Mouse (Mus musculus): ENCODE data around the gene Tmem138. TPM values are rescaled to one million over a fixed set of nuclear protein-coding genes. Genes with fewer than 3 reads are reported as not detected.

The Tmem138 gene
- total RNA-seq (2017): 0.48 to 7.5 TPM (median 5.7 TPM) in 3 replicates

- peak; percentile 86 for ATAC-seq (replicated peaks; ENCODE audit: insufficient number of reproducible peaks, low FRiP score, low TSS enrichment, poor library complexity, severe bottlenecking)
Measured at GRCm38 (mm10) chr19:10576690-10577561, at the start of gene Tmem138, which contains the start of gene Cyb561a3. TSS of gene Tmem138 (minus strand) at chr19:10577362. TSS of gene Cyb561a3 (plus strand) at chr19:10577172.

DNA sequence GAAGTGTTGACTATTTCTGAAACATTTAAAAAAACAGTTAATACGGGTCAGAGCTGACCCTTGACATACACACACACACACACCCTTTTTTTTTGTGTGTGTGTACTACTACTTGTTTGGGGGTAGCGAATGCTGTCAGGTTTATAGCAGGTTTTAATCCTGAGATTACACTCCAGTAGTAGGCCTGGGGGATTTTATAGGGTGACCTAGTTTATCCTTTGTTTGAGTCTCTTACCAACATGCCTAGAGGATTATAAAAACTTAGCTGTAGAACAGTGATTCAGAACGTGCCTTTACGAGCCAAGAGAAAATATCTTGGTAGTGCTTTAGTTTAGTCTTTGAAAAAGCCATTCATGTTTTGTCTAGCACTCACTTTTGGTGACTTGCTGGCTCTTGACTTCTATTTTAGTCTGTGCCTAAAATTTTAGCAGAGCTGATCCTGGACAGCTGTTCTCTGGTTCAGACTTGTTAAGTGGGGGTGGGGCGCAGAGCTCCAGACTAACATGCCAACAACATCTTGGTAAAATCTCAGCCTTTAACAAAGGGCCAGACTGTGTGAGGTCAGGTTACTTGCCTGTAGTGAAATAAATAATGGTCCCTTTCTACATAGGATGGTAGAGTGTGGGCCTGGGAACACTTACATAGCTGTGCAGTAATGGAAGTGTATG lies 31.5 kb upstream of the Tmem138 start:
- ATAC-seq (replicated peaks; ENCODE audit: insufficient number of reproducible peaks, low FRiP score, low TSS enrichment, poor library complexity, severe bottlenecking): no peak

DNA sequence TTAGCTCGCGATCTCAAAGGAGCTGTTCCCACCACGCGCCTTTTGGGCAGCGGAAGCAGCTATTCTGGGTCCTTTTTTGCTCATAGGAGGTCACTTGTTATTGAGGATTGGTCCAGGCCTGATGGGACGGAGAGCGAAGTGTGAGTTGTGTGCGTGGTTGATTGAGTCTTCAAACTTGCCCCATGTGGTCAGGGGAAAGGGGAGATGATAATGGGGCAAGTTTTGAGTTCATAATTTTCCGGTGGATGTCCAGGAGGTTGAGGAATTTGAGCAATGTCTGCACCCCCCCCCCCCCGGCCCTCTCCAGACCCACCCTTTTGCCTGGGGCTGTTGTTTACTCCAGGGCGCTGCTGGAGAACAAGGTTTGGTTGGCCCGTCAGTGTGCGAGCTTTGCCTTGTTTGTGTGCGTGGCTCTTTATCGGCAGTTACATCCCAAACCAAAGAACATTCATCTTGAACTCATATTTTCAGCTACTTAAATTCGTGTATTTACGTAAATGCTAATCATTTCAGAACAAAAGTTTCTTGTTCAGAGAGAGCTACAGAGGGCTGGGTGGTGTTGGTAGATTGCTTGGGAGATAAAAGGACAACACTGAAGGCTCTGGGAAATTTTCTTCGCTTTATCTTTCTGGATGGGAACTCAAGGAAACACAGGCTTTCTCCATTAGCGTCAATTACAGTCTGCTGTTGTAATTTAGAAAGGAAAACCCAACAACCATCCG lies 28.9 kb upstream of the Tmem138 start:
- ATAC-seq (replicated peaks; ENCODE audit: insufficient number of reproducible peaks, low FRiP score, low TSS enrichment, poor library complexity, severe bottlenecking): no peak

GRCm38 (mm10) chr19:10605293-10605900 lies 28.2 kb upstream of the Tmem138 start, which contains the start of the genes Ddb1 and Tkfc:
TSS of gene Ddb1 (plus strand) at chr19:10605327.
TSS of gene Tkfc (minus strand) at chr19:10605654.
- peak; percentile 91 for ATAC-seq (replicated peaks; ENCODE audit: insufficient number of reproducible peaks, low FRiP score, low TSS enrichment, poor library complexity, severe bottlenecking)

DNA sequence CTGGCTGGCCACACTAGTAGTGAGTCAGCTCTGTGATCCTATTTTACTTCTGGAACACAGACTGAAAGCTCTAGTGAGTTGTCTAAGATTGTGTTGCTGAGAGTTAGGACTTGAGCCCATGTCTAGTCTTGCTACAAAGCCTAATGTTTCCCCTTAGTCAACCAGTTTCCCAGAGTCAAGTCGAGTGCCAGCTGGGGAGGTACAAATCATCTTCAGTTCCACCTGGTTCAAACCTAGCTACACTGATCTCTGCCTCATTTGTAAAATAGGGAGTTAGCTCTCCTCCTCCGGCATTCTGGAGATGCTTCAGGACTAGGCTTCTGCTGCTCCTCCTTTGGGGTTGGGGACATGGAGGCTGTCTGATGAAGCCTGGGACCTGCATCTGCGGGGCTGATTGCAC lies 27.4 kb upstream of the Tmem138 start:
- no peak for ATAC-seq (replicated peaks; ENCODE audit: insufficient number of reproducible peaks, low FRiP score, low TSS enrichment, poor library complexity, severe bottlenecking)

- no peak for ATAC-seq (replicated peaks; ENCODE audit: insufficient number of reproducible peaks, low FRiP score, low TSS enrichment, poor library complexity, severe bottlenecking)
Measured at GRCm38 (mm10) chr19:10603660-10604523, 26.7 kb upstream of the Tmem138 start.

DNA sequence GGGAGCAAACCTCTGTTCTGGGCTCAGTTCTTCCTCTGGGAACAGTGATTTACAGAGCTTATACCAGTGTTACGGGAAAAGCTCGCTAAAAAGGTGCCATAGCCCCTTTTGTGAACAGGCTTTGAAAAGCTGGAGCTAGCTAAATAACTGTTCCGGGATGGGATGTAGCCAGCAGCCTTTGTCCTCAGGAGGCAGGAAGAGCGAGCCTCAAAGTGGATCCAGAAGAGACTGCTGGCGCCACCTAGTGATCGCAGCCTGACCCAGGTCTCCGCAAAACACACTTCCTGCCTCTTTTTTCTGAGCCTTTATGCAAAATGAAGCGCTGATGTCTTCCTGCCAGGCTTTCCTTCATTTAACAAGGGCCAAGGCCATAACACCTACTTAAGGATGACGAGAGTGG lies 25.6 kb upstream of the Tmem138 start:
- ATAC-seq (replicated peaks; ENCODE audit: insufficient number of reproducible peaks, low FRiP score, low TSS enrichment, poor library complexity, severe bottlenecking): peak; percentile 57; the same call in 1 of the 2 replicates

GRCm38 (mm10) chr19:10602247-10602769 lies 25.1 kb upstream of the Tmem138 start:
- no peak for ATAC-seq (replicated peaks; ENCODE audit: insufficient number of reproducible peaks, low FRiP score, low TSS enrichment, poor library complexity, severe bottlenecking)

DNA sequence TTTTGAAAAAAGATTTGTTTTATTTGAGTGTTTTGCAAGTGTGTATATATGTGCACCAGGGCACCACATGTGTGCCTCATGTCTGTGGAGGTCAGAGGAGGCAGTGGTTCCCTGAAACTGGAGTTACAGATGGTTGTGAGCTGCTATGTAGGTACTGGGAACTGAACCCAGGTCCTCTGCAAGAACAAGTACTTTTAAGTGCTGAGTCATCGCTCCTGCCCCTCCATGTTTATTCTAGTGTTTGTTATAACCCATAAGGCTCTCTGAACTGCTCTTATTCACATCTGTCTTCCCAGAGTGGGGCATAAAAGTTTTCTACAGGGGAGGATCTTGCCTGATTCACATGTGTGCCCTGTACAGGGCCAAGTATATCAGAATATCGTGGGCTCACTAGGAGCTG lies 22.5 kb upstream of the Tmem138 start:
- no peak for ATAC-seq (replicated peaks; ENCODE audit: insufficient number of reproducible peaks, low FRiP score, low TSS enrichment, poor library complexity, severe bottlenecking)

DNA sequence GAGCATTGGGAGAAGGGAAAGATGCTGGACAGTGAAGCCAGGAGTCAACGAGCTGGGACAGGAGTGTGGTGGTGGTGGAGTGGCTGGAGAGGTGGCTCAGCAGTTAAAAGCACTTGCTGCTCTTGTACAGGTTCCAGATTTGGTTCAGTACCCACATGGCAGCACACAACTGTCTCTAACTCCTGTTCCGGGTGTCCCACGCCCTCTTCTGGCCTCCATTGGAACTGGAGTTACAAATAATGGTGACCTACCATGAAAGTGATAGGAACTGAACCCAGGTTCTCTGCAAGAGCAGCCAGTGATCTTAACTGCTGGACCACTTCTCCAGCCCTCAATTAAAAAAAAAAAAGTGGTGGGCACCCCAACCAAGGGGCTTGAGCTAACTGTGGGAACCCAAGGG lies 21.0 kb upstream of the Tmem138 start:
- no peak for ATAC-seq (replicated peaks; ENCODE audit: insufficient number of reproducible peaks, low FRiP score, low TSS enrichment, poor library complexity, severe bottlenecking)

GRCm38 (mm10) chr19:10591659-10592377 lies 14.7 kb upstream of the Tmem138 start:
- ATAC-seq (replicated peaks; ENCODE audit: insufficient number of reproducible peaks, low FRiP score, low TSS enrichment, poor library complexity, severe bottlenecking): no peak

DNA sequence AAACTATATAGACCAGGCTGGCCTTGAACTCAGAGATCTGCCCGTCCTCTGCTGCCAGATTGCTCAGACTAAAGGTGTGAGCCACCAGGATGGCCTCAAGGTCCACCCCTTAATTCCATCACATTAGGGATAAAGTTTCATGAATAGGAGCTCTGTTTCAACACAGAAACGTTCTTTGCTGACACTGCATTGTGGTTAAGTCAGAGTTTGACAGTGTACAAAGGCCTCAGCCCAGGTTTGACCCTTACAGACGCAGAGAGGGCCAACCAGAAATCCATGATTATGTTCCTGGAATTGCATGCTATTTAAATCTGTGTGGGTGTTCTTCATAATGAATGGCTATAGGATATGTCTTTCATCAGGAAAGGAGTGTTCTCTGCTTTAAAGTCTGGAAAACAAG lies 13.1 kb upstream of the Tmem138 start:
- no peak for ATAC-seq (replicated peaks; ENCODE audit: insufficient number of reproducible peaks, low FRiP score, low TSS enrichment, poor library complexity, severe bottlenecking)

- ATAC-seq (replicated peaks; ENCODE audit: insufficient number of reproducible peaks, low FRiP score, low TSS enrichment, poor library complexity, severe bottlenecking): no peak
Measured at GRCm38 (mm10) chr19:10589127-10589857, 12.1 kb upstream of the Tmem138 start.

DNA sequence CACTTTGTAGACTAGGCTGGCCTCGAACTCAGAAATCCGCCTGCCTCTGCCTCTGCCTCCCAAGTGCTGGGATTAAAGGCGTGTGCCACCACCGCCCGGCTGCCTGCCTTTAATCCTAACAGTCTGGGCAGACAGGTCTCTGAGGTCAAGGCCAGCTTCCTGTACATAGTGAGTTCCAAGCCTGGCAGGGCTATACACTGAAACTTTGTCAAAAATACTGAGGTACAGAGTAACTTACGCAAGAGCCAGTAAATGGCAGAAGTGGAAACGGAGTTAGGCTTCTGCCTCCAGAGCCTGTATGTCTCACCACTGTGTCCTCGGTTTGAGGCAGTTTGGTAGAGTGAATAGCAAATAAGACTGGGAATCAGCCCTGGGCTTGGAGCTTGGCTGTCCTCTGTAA lies 10.1 kb upstream of the Tmem138 start:
- ATAC-seq (replicated peaks; ENCODE audit: insufficient number of reproducible peaks, low FRiP score, low TSS enrichment, poor library complexity, severe bottlenecking): 0 out of 2 replicates have a peak, but pooled peaks have one; percentile 23

- ATAC-seq (replicated peaks; ENCODE audit: insufficient number of reproducible peaks, low FRiP score, low TSS enrichment, poor library complexity, severe bottlenecking): no peak
Measured at GRCm38 (mm10) chr19:10585112-10585511, 8.0 kb upstream of the Tmem138 start.

- no peak for ATAC-seq (replicated peaks; ENCODE audit: insufficient number of reproducible peaks, low FRiP score, low TSS enrichment, poor library complexity, severe bottlenecking)
Measured at GRCm38 (mm10) chr19:10583550-10584146, 6.5 kb upstream of the Tmem138 start.
